Mouse (Mus musculus) spleen, adult 18-20 months (tissue): ENCODE results near the gene Gcgr.
"Not testable (repeated sequence)": the region's sequence is repeated elsewhere in the genome, so short reads cannot be mapped to it uniquely, and the experiment has no call there.

Experiments used
- DNase-seq, 2 experiments: peaks; one replicate each; pipeline ENCODE4 v3.0.0; 2022; ENCODE audit warnings: mixed read lengths in 2 of 2

The Gcgr gene

DNA sequence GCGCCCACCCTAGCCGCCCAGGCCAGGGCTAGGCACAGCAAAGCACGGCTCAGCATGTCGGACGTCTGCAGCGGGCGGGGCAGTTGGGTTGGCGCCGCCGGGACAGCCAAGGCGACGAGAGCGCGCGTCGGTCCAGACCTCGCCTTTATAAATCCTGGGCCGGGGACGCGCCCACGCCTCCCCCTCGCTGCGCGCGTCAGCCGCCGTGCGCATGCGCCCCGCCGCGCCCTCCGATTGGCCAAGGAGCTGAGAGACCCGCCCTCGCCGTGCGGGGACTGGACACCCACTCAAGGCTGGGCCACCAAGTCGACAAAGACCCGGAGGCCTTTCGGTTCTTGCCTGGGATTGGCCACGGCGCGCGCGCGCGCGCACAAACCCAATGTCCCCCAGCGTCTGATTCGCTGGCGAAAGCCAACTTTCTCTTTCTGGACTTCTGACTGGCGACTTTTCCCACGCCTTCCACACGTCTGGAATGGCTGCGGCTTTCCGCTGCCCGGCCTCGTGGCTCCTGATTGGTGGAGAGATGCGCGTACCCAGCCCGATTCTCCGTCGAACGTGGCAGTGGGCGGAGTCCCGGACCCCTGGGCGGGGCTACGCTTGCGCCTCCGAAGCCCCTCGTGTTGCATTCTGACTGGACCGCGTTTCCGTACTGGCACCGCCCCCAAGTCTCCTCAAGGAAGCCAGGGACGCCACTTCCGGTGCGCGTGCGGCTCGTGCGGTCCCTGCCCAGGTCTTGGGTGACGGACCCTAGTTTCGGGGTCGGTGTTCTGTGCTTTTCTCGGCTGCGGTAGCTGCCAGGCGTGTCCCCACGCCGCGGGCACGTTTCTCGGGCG, 42.5 kb downstream of the Gcgr start, which contains the start of gene P4hb:
Gene P4hb (minus strand): TSS at position 502 of the 833 bp plus-strand sequence.
- DNase-seq, result peak; percentile 99

DNA sequence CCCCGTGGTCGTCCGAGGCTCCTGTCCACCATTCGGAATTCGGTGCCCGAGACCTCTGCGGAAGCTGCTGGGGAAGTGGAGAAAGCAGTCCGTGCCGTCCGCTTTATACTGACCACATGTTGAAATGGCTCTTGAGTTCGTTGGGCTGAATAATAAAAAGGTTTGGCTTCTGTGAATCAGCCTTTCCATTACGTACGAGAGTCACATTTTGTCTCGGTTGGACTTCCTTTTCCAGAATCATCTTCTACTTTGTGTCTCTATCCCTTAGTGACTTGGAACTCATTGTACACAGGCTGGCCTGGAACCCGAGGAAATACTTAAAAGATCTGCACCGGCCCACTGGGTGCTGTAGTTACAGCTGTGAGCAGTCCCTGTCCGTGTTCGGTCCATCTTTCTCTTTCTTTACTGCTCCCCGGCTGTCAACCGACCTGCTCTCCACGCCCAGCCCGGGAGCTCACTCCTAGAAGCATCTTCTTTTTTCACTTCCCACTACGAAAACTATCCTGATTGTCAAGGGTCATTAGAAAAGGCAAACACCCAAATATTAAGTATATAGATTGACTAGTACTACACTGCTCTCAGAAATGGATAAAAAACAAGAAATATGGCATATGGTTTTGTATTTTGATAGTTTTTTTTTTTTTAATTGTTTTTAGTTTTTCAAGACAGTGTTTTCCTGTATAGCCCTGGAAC, 43.2 kb downstream of the Gcgr start:
- DNase-seq, result no peak

DNA sequence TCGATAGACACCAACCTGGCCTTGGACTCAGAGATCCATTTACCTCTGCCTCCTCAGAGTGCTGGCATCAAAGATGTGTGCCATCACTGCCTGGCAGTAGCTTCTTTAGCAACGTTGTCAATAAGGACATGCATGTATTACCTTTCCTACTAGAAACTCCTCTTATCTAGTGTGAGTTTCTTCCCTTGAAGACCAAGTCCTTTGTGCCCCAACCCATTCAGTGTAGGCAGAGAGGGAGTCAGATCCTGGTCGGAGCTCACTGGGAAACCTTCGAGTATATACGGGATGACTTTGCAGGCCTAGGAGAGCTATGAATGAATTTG, 43.7 kb downstream of the Gcgr start:
- DNase-seq, result no peak

DNA sequence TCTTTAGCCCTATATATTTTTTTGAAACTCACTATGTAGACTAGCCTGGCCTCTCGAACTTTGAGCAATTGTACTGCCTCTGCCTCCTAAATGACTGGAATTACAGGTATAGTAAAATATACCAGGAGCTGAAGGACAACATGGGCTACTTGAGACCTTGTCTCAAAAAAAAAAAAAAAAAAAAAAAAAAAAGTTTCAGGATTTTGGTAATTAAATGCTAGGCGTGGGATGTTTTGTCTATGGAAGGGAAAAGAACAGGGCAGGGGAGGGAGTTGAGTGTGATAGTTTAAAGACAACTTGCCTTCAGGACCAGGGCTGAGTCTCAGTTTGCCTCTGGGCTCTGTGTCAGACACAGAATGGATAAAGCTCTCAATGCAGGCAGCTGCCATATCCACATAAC, 44.5 kb downstream of the Gcgr start:
- no peak for DNase-seq

DNA sequence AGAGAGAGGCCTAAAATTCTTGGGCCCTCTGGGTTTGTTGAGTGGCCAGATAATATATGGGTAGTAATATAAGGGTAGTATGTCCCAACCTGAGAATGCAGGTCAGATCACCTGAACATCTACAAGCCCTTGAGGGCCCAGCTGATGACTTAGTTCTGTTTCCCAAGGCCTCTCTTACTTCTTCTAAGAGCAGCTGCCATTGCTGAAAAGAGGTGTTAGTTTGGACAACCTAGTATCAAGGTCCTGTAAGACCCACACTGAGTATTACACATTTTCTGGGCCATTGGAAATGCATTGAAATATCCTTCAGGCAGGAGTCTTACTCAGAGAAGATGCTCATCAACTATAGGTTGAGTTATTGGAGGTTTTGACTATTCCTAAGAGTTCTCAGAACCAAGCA, 45.4 kb downstream of the Gcgr start:
- DNase-seq, result no peak

DNA sequence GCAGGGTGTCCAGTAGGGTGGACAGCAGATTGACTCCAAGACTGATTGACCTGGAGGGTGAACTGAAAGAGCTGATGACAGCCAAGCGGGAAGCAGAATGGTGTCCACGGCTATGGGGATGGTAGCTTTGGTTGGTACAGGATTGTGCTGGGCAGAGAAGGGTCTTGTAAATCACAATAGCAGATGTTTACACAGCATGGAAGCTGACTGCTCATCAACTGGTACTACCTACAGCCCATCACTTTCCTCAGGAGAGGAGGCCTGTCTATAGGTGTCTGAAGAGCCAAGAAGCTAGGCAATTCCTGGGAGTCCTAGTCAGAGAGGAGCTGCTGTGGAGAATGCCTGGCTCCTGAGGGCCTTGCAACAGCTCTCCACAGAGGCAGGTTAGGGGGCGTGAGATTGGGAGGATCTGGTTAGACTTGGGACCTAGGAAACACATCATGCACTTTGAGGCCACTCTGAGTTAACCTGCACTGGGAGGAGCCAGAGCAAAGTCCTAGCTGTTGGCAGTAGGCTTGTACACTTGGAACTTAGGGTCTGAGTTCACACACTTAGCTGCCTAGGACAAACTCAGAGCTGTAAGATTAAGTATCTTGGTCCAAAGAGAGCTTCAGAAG, 46.0 kb downstream of the Gcgr start:
- DNase-seq, result no peak

DNA sequence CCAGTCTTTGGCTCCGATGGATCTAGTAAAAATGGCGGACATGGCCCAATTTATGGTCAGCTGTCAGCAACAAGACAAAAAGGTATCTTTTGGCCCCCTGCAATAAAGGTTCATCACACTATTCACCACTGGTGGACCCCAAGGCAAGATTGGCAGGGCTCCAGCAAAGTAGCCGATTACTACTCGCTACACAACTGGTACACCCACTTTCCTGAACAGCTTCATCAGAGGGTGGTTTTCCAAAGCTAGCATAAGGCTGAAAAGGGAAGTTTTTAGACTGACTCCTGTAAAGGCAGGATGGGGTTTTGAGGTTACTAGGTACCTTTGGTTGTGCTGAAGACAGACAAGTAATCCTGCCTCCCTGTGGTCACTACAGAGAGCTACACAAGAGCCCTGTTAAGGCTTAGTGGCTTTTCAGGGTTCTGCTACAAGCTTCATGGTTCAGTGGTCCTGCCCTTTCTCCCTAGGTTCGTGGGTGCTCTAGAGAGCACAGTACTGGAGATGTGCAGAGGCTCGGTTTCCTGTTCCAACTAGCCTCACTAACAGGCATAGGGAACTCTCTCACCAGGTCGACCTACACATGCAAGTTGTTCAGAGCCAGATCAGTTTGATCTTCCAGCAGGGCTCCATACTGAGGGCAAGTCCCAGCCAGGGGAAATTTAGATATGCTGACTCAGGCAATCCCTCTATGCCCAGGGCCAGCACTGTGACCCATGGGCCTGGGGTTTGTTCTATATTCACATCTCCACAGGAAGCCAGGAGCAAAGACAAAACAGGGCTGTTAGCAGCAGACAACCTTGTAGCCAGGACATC, 46.9 kb downstream of the Gcgr start:
- no peak for DNase-seq

DNA sequence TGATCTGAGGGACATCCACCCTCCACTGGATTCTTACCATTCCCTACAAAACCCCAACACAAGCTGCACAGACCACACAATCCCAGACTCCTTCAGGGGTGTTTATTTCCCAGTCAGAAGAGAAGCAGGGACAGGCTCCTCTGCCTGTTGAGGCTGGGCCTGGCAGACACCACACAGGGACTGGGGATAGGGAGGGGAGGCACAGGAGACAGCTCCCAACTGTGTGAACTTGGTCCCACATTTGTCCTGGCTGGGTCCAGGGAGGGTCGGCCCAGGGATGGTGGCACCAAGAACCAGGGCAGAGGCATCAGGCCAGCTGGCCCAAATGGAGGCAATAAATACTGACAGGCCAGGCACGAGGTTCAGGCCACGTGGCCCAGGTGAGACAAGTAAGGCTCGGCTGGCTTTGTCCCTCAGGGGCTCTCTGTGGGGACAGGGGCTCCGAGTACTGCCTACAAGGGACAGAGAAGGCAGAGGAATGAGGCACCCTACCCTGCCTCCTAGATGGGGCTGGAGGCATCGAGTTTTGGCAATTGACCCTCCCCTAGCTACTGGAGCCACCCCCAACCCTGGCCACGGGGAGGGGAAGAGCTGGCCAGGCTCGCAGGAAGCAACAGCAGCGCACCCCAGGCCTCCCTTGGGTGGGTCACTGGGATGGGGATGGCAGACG, 47.7 kb downstream of the Gcgr start:
- no peak for DNase-seq

DNA sequence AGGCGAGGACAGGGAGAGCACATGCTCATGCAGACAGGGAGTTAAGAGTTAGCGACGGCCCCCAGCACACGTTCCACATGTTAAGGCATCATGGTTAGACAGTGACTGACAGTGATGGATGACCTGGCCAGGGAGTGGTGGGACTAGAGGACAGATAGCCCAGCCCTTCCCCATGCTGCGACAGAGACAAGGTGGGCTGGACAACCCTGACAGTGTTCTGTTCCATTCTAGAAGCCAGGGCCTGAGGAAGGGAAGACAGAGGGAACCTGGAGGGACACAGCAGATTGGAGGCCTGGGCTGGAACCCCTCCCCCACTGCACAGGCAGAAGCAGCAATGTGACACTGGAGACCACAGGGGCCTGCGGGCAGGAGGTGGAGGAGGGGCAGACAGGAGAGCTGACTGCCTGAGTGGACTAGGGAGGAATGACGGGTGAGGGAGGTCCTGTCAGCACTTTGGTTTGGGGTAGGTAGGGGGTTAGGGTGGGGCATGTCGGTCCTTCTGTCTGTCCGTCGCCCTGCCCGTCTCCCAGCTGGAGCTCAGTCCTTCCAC, 48.3 kb downstream of the Gcgr start:
- peak in 1 of 2 experiments; percentile 25 for DNase-seq

DNA sequence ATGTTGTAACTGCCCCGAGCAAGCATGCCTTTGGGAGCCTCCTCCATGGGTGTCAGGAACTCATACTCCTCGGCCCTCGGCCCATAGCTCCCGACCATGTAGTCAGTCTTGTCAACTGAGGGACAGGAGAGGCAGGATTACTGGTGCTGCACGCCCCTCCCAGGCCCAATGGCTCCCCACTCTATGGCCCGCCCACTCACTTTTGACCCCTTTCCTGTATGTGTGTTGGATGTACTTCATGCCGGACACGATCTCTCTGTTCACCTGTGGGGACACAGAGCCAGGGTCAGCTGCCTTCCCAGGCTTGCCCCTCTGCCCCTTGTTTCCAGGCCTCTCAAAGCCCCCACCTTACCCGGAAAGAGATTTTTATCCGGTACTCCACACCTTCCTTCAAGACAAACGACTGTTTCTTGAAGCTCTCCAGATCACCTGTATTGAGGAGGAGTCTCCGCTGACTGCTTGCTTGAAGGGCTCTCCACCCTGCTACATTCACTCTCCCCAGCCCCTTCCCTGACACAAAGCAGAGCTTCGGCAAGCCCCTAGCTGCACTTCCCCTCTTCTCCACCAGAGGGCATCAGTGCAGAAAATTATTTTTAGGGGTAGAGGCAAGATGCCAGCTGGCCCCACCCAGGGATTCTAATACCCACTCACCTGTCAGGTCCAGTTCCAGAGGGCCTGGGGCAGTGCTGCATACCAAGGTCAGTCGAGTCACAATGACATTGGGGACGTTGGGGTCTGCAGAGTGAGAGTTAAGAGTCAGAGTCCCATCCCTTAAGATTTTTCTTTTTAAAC, 49.0 kb downstream of the Gcgr start:
- DNase-seq, result peak; percentile 50 to 79

DNA sequence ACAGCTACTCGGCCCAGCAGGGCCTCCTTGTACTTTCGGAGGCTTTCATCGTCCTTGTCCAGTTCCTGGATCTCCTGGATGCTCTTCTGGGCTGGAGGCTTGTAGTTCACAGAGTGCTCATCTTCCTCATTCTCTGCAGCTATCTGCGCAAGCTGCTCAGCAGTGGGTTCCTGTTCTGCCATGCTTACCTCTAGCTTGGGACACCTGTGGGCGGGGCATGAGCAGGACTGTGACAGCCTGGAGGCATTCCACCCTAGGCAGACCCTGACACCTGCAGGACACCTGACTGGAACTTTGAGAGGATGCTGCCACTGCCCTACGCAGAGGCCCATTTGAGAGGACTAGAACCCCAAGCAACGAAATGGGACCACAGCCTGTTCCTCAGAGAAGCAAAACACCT, 49.7 kb downstream of the Gcgr start:
- peak; percentile 31 to 36 for DNase-seq

DNA sequence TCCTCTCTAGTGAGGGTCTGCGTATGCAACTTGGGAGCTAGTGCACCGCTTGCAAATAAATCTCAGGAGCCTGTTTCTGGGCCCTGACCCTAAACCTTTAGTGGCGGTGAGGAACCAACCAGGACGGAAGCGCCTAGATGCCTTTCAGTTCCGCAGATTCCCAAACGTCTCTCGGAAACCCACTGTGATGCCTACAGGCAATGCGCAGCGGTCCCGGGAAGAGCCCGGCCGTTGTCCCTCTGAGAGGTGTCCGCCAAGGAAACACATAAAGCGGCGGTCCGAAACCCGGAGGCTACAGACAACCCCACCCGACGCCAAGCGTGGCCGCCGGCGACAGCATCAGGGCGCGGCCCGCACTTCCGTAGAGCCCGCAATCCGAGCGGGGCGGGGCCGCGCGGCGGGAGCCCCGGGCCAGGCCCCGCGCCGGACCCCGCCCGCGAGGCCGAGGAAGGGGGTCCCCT, 50.4 kb downstream of the Gcgr start:
- peak; percentile 43 to 63 for DNase-seq

DNA sequence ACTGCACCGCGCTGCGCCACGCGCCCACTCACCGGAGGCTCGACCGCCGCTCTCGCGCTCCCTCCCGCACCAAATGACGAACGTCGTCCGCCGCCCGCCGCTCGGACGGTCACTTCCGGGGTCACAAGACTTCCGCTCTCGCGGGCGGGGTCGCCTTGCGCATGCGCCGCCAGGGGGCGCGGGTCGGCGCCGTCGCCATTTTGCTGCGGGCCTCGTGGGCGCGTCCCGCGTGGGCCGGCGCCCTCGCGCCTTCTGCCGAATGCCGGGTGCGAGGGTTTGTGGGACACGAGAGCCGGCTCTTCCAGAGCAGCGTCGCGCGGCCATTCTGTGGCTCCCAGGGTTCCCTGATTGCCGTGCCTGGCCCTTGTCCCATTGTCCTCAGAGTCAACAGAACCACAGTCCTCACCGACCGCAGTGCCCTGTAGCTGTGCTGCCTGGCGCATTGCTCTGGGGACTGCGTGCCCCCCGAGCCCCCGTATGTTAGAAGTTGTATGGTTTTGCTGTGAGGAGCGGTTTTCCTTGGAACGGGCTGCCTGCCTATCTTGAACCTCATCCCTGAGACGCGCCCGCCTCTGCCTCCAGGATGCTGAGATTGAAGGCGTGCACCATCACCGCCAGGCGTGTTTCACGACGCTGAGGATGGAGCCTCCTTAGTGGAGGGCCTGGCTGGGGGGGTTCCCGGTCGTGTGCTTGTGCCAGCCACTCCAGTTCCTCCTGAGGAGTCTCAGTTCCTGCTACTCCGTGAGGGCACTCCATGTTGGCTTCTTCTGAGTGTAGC, 51.2 kb downstream of the Gcgr start, which contains the start of gene Arhgdia:
Gene Arhgdia (minus strand): TSS at position 135 of the 778 bp plus-strand sequence.
- DNase-seq, result peak; percentile 81 to 86

DNA sequence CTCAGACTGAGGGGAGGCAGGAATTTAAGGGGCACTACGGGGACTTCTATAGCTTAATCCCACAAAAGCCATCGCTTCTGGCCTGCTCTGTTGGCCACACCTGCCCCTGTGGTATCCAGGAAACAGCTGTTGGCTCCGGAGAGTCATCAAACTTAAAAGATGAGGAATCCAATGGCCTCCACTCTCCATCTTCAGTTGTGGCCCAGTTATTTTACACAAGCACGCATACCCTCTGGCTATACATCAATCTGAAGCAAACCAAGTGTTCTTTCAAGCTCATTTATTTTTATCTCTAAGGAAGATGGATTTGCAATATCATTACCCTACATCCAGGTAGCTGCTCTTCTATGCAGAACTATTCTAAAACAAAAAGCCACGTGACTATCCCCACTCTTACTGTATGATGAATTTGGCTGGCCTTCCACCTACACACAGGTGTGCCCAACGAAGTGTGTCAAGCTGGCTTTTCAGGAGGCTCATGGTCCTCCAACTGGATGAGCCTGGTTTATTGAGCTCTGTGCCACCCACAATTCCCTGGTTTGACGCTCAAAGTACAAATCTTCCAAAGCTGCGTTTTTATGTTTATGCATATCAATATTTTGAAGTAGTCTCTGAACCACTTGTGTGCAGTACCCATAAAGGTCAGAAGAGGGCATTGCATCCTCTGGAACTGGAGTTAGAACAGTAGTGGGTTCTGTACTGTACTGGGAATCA, 51.9 kb downstream of the Gcgr start:
- peak in 1 of 2 experiments; percentile 53 for DNase-seq

DNA sequence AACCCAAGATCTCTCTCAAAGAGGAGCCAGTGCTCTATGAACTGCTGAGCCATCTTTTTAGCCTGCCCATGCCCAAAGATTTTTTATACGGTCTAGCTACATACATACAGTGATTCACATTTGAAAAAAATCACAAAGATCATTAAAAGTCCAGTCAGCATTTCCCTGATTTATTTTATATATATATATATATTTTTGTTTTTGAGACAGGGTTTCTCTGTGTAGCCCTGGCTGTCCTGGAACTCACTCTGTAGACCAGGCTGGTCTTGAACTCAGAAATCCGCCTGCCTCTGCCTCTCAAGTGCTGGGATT, 52.4 kb downstream of the Gcgr start:
- DNase-seq, result not testable (repeated sequence)

DNA sequence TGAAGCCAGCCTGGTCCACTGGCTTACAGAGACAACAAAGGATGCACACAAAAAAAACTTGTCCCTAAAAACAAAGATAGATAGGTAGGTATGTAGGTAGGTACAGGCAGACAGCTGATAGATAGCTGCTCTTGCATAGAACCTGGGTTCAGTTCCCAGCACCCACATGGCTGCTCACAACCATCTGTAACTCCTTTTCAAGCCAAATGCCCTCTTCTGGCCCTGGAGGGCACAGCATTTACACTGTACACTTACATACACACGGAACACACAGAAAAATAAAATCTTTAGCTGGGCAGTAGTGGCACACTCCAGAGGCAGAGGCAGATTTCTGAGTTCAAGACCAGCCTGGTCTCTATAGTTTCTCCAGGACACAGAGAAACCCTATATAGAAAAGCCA, 53.4 kb downstream of the Gcgr start:
- no peak for DNase-seq

DNA sequence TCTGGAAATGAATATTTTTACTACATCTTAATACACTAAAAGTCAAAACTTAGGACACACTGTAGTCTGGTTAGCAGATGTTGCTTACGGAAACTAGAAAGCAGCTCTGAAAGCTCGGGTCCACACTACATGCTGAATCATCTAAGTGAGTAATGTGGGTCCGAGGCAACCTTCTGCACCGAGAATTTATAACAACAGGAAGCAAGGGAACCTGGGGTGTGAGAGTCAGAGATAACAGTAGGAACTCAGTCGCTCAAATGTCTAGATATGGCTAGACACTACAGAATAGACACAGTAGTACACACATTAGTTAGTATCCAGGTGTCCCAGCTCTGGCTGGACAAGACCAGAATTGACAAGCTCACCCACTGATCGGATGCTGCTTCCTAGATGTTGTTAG, 58.0 kb downstream of the Gcgr start:
- DNase-seq, result no peak
